Mouse (Mus musculus): ENCODE measurements at regions not wholly inside any gene's neighbourhood (a gene's known extent, or its start where the extent isn't known, plus 50 kb on each side); places are given as distances from the start of the nearest gene placed in this dataset.

DNA sequence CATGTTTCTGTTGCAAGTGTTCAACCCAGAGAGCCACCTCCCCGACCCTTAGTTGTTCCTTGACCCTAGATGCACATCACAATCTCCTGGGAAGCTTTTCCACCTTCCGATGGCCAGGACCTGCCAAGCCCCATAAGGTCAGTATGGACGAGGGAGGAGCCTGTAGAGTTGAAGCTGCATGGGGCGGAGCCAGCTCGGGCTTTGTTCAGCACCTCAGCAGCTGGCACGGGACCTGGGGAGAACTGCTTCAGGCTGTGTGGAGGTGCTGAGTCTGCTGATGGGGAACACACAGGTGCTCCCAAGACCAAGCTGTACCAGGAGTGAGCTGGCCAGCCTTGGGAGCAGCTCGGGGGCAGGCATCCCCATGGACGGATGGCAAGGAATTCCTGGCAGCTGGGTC is 267.6 kb downstream of the Sox9 start:
- Histone ChIP-seq H3K27me3 (ENCODE audit: insufficient read depth, low read length) (no peaks in the 10 kb centered on the region), H3K36me3 (replicated peaks) (no peaks in the 10 kb centered on the region), H3K4me3 (ENCODE audit: low read depth, low read length) (no peak overlapping the region; the same call in 1 of the 2 replicates), H3K9me3 (replicated peaks) (peaks cover 87% of the 10 kb centered on the region), H3K4me1 (ENCODE audit: insufficient read depth, low read depth, low read length) (no peaks in the 10 kb centered on the region)
- no peak for TF ChIP-seq GATA2 (IDR thresholded peaks at IDR 0.05; ENCODE audit: borderline replicate concordance, low read depth, low read length)
- TF ChIP-seq POLR2AphosphoS5 (IDR thresholded peaks at IDR 0.05; ENCODE audit: insufficient replicate concordance, low read depth, low read length): no peak
- TF ChIP-seq GATA1 (IDR thresholded peaks at IDR 0.05; ENCODE audit: borderline replicate concordance, low read length): no peak
- no peak for TF ChIP-seq TAL1 (conservative IDR thresholded peaks at IDR 0.05; ENCODE audit: low read depth, low read length)
- DNase-seq (ENCODE audit: low spot score): no peak
- ATAC-seq (ENCODE audit: extremely low read depth, insufficient number of reproducible peaks, low FRiP score, poor library complexity, severe bottlenecking): no peak

DNA sequence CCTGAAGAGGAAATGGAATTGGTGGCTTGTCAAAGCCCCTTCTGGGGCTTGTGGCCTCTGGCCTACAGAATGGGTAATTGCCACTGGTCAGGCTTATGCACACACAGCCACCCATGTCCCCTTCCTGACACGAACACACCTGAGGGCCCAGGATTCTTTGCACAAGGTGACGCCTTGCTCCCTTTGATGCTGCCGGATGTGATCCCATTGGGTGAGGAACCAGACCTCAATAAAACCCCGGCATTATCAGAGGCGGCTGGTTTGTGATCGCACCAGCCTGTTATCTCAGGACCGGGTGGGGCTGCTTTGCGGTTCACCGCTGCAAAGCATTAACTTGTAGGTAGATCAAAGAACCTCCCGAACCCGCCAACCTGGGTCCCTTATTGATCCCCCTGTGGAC is 270.5 kb downstream of the Sox9 start:
- H3K36me3 ChIP-seq (replicated peaks): no peaks in the 10 kb centered on the region
- peaks cover 77% of the 10 kb centered on the region for H3K9me3 ChIP-seq (replicated peaks)
- DNase-seq (ENCODE audit: low spot score) (no peak), ATAC-seq (ENCODE audit: extremely low read depth, insufficient number of reproducible peaks, low FRiP score, poor library complexity, severe bottlenecking) (no peak)
- H3K4me3 ChIP-seq (ENCODE audit: low read depth, low read length): no peak overlapping the region
- TF ChIP-seq GATA1 (IDR thresholded peaks at IDR 0.05; ENCODE audit: borderline replicate concordance, low read length) (no peak), GATA2 (IDR thresholded peaks at IDR 0.05; ENCODE audit: borderline replicate concordance, low read depth, low read length) (no peak), TAL1 (conservative IDR thresholded peaks at IDR 0.05; ENCODE audit: low read depth, low read length) (no peak), POLR2AphosphoS5 (IDR thresholded peaks at IDR 0.05; ENCODE audit: insufficient replicate concordance, low read depth, low read length) (no peak), CTCF (IDR thresholded peaks at IDR 0.05; ENCODE audit: low read depth, low read length) (no peak)
- H3K27me3 ChIP-seq (ENCODE audit: insufficient read depth, low read length): no peaks in the 10 kb centered on the region
- no peaks in the 10 kb centered on the region for H3K4me1 ChIP-seq (ENCODE audit: insufficient read depth, low read depth, low read length)

GRCm38 (mm10) chr11:113056042-113056632 is 274.1 kb downstream of the Sox9 start:
- H3K9me3 ChIP-seq (replicated peaks): peaks cover 79% of the 10 kb centered on the region
- H3K4me1 ChIP-seq (ENCODE audit: insufficient read depth, low read depth, low read length): no peaks in the 10 kb centered on the region
- no peaks in the 10 kb centered on the region for H3K36me3 ChIP-seq (replicated peaks)
- DNase-seq (ENCODE audit: low spot score): no peak
- H3K4me3 ChIP-seq (ENCODE audit: low read depth, low read length): no peak overlapping the region
- ATAC-seq (ENCODE audit: extremely low read depth, insufficient number of reproducible peaks, low FRiP score, poor library complexity, severe bottlenecking): no peak
- TF ChIP-seq CTCF (IDR thresholded peaks at IDR 0.05; ENCODE audit: low read depth, low read length) (no peak), POLR2AphosphoS5 (IDR thresholded peaks at IDR 0.05; ENCODE audit: insufficient replicate concordance, low read depth, low read length) (no peak), TAL1 (conservative IDR thresholded peaks at IDR 0.05; ENCODE audit: low read depth, low read length) (no peak), GATA2 (IDR thresholded peaks at IDR 0.05; ENCODE audit: borderline replicate concordance, low read depth, low read length) (no peak), GATA1 (IDR thresholded peaks at IDR 0.05; ENCODE audit: borderline replicate concordance, low read length) (no peak)
- H3K27me3 ChIP-seq (ENCODE audit: insufficient read depth, low read length): no peaks in the 10 kb centered on the region

DNA sequence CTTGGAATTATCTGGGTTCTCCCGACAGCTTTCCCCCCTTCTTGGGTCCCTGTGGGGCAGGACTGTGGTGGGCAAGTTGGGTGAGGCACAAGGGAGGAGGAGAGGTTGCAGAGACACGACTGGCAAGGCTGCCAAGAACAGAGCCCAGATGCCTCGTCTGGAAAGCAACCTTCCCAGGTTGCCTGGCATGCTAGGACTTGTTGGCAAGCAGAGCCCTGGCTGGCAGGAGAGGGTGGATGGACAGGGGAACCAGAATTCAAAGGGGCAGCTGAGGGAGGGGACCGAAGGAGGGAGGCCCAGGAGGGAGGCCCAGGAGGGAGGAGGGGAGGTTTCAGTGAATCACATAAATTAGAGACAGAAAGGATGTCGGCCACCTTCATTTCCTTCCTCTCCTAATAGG is 274.8 kb downstream of the Sox9 start:
- ATAC-seq (ENCODE audit: extremely low read depth, insufficient number of reproducible peaks, low FRiP score, poor library complexity, severe bottlenecking): no peak

DNA sequence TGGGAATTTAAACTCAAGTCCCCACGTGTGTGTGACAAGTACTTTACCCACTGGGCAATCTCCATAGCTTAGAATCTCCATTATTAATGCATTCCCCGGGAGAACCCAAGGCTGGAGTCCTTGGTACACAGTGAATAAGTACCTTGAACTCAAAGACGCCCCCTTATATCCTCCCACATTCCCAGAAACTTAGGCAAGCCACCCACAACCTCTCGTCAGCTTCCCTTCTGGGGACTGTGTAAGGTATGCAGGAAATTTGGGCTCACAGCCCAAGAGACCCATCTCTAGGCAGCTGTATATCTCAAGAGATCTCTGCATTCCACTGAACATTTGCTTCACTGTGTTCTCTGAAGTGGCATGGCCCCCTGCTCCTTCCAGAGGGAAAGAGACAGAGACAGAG is 288.3 kb downstream of the Sox9 start:
- Histone ChIP-seq H3K36me3 (replicated peaks) (no peaks in the 10 kb centered on the region), H3K9me3 (replicated peaks) (peaks cover 78% of the 10 kb centered on the region), H3K4me3 (ENCODE audit: low read depth, low read length) (no peak overlapping the region), H3K27me3 (ENCODE audit: insufficient read depth, low read length) (no peaks in the 10 kb centered on the region), H3K4me1 (ENCODE audit: insufficient read depth, low read depth, low read length) (no peaks in the 10 kb centered on the region)
- no peak for ATAC-seq (ENCODE audit: extremely low read depth, insufficient number of reproducible peaks, low FRiP score, poor library complexity, severe bottlenecking)
- TF ChIP-seq GATA1 (IDR thresholded peaks at IDR 0.05; ENCODE audit: borderline replicate concordance, low read length) (no peak), GATA2 (IDR thresholded peaks at IDR 0.05; ENCODE audit: borderline replicate concordance, low read depth, low read length) (no peak), TAL1 (conservative IDR thresholded peaks at IDR 0.05; ENCODE audit: low read depth, low read length) (no peak), POLR2AphosphoS5 (IDR thresholded peaks at IDR 0.05; ENCODE audit: insufficient replicate concordance, low read depth, low read length) (no peak), CTCF (IDR thresholded peaks at IDR 0.05; ENCODE audit: low read depth, low read length) (no peak)
- DNase-seq (ENCODE audit: low spot score): no peak

More for the DNA sequence above, 274.8 kb downstream of the Sox9 start:
- Histone ChIP-seq H3K9me3 (replicated peaks) (peaks cover 79% of the 10 kb centered on the region), H3K4me3 (ENCODE audit: low read depth, low read length) (no peak overlapping the region), H3K4me1 (ENCODE audit: insufficient read depth, low read depth, low read length) (no peaks in the 10 kb centered on the region), H3K27me3 (ENCODE audit: insufficient read depth, low read length) (no peaks in the 10 kb centered on the region), H3K36me3 (replicated peaks) (no peaks in the 10 kb centered on the region)
- DNase-seq (ENCODE audit: low spot score): no peak
- no peak for TF ChIP-seq POLR2AphosphoS5 (IDR thresholded peaks at IDR 0.05; ENCODE audit: insufficient replicate concordance, low read depth, low read length)
- no peak for TF ChIP-seq CTCF (IDR thresholded peaks at IDR 0.05; ENCODE audit: low read depth, low read length)
- TF ChIP-seq TAL1 (conservative IDR thresholded peaks at IDR 0.05; ENCODE audit: low read depth, low read length): no peak
- TF ChIP-seq GATA1 (IDR thresholded peaks at IDR 0.05; ENCODE audit: borderline replicate concordance, low read length): no peak
- no peak for TF ChIP-seq GATA2 (IDR thresholded peaks at IDR 0.05; ENCODE audit: borderline replicate concordance, low read depth, low read length)

DNA sequence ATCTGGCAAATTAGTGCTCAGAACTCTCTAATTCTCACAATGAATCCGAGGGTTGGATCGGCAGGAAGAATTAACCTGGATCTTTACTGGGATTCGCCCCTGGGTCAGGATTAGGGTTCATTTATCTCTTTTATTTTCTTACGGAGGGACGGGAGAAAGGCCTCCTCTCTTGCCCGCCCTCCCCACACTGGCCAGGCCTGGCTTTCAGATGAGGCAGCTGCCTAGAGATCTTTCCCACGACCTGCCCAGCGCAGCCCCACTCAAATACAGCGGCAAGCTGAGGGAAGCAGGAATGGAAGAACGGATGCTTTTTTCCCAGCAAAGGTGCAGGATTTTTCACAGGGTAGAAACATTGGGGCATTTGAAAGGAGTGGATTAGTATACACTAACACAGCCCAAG is 289.9 kb downstream of the Sox9 start:
- Histone ChIP-seq H3K27me3 (ENCODE audit: insufficient read depth, low read length) (no peaks in the 10 kb centered on the region), H3K4me3 (ENCODE audit: low read depth, low read length) (no peak overlapping the region), H3K4me1 (ENCODE audit: insufficient read depth, low read depth, low read length) (no peaks in the 10 kb centered on the region), H3K36me3 (replicated peaks) (no peaks in the 10 kb centered on the region), H3K9me3 (replicated peaks) (peaks cover 73% of the 10 kb centered on the region)
- DNase-seq (ENCODE audit: low spot score) (no peak), ATAC-seq (ENCODE audit: extremely low read depth, insufficient number of reproducible peaks, low FRiP score, poor library complexity, severe bottlenecking) (no peak)
- TF ChIP-seq GATA1 (IDR thresholded peaks at IDR 0.05; ENCODE audit: borderline replicate concordance, low read length) (no peak), TAL1 (conservative IDR thresholded peaks at IDR 0.05; ENCODE audit: low read depth, low read length) (no peak), GATA2 (IDR thresholded peaks at IDR 0.05; ENCODE audit: borderline replicate concordance, low read depth, low read length) (no peak), POLR2AphosphoS5 (IDR thresholded peaks at IDR 0.05; ENCODE audit: insufficient replicate concordance, low read depth, low read length) (no peak), CTCF (IDR thresholded peaks at IDR 0.05; ENCODE audit: low read depth, low read length) (no peak)

Measured in G1E (cell line).